8 mouse cellular contexts compared by ENCODE assay signal in genomic region chr12:99391942-99392880, GRCm38 (mm10).
DNase-seq lines count a peak whose midpoint lies in the region; ATAC-seq and TF ChIP-seq lines count a peak whose summit lies in the region.

No protein-coding gene starts in this region.

- H3K27ac ChIP-seq in ES-Bruce4 (ENCODE audit: insufficient read depth, low read length): 0 out of 2 replicates have a peak overlapping the region, but pooled peaks have one; percentile 7
- H3K27ac ChIP-seq in forebrain, embryonic 13.5 days: peak overlapping the region; percentile 87
- H3K27ac ChIP-seq in liver, postnatal 0 days (ENCODE audit: low read depth): peak overlapping the region; percentile 94
- H3K27ac ChIP-seq in neural tube, embryonic 14.5 days (ENCODE audit: low read depth, low read length): peak overlapping the region; percentile 87

- WGBS in forebrain, embryonic 13.5 days: under 1% methylated on average over 62 of the region's 87 CpGs
- under 1% methylated on average over 84 of the region's 87 CpGs for WGBS in large intestine, adult 2 months
- under 1% methylated on average over 66 of the region's 87 CpGs for WGBS in liver, postnatal 0 days (ENCODE audit: insufficient replicate concordance)
- WGBS in neural tube, embryonic 14.5 days: under 1% methylated on average over 84 of the region's 87 CpGs

- intact Hi-C loops in heart, postnatal 10 days (cut with DNase I): loop anchor here (2.0 to 5.0 kb wide), 5 partner anchors 55 to 445 kb away; partner anchors contain the start of gene Foxn3

- H3K36me3 ChIP-seq in ES-Bruce4 (ENCODE audit: control insufficient read depth, insufficient read depth, low read length, poor library complexity, severe bottlenecking): peaks cover 11% of the 10 kb centered on the region
- peaks cover 15% of the 10 kb centered on the region for H3K36me3 ChIP-seq in forebrain, embryonic 13.5 days (ENCODE audit: poor library complexity, severe bottlenecking)
- H3K36me3 ChIP-seq in liver, postnatal 0 days (replicated peaks; ENCODE audit: insufficient read depth, low read length): 0 out of 2 replicates have a peak, but pooled peaks cover 7% of the 10 kb centered on the region
- no peaks in the 10 kb centered on the region; the same call in 1 of the 2 replicates for H3K36me3 ChIP-seq in neural tube, embryonic 14.5 days (ENCODE audit: control insufficient read depth, insufficient read depth, low read length)

- TF ChIP-seq POLR2A in ES-Bruce4 (IDR thresholded peaks at IDR 0.05; ENCODE audit: insufficient read depth, low read length): no peak

- H3K27me3 ChIP-seq in ES-Bruce4 (ENCODE audit: control insufficient read depth, insufficient read depth, low read length, poor library complexity, severe bottlenecking): no peaks in the 10 kb centered on the region
- H3K27me3 ChIP-seq in forebrain, embryonic 13.5 days: no peaks in the 10 kb centered on the region; the same call in 1 of the 2 replicates
- no peaks in the 10 kb centered on the region for H3K27me3 ChIP-seq in liver, postnatal 0 days (ENCODE audit: insufficient read depth, low read length)
- H3K27me3 ChIP-seq in neural tube, embryonic 14.5 days (ENCODE audit: control insufficient read depth, insufficient read depth, low read length): no peaks in the 10 kb centered on the region

- peak overlapping the region; percentile 84 for H3K4me2 ChIP-seq in forebrain, embryonic 13.5 days
- H3K4me2 ChIP-seq in liver, postnatal 0 days (ENCODE audit: low read depth, low read length): peak overlapping the region; percentile 92
- H3K4me2 ChIP-seq in neural tube, embryonic 14.5 days (ENCODE audit: low read depth, low read length): peak overlapping the region; percentile 80

- H3K9ac ChIP-seq in ES-Bruce4 (ENCODE audit: low read depth, poor library complexity, severe bottlenecking): peak overlapping the region; percentile 87
- H3K9ac ChIP-seq in forebrain, embryonic 13.5 days: peak overlapping the region; percentile 83
- peak overlapping the region; percentile 97 for H3K9ac ChIP-seq in liver, postnatal 0 days (replicated peaks)
- H3K9ac ChIP-seq in neural tube, embryonic 14.5 days (replicated peaks; ENCODE audit: low read depth, low read length): peak overlapping the region; percentile 81

- TF ChIP-seq EP300 in ES-Bruce4 (IDR thresholded peaks at IDR 0.05; ENCODE audit: insufficient read depth, low read depth, low read length): no peak
- no peak for TF ChIP-seq EP300 in liver, postnatal 0 days (IDR thresholded peaks at IDR 0.05; ENCODE audit: low read depth)

- H3K9me3 ChIP-seq in ES-Bruce4 (replicated peaks; ENCODE audit: control insufficient read depth, insufficient read depth, low read length, poor library complexity, severe bottlenecking): no peaks in the 10 kb centered on the region
- no peaks in the 10 kb centered on the region for H3K9me3 ChIP-seq in forebrain, embryonic 13.5 days (replicated peaks)
- H3K9me3 ChIP-seq in liver, postnatal 0 days (ENCODE audit: low read length): no peaks in the 10 kb centered on the region
- H3K9me3 ChIP-seq in neural tube, embryonic 14.5 days (ENCODE audit: control insufficient read depth, low read length): no peaks in the 10 kb centered on the region

- peak; percentile 90 for ATAC-seq in cerebellum, adult (ENCODE audit: insufficient number of reproducible peaks, low FRiP score, low TSS enrichment)
- peak; percentile 93 for ATAC-seq in forebrain, embryonic 13.5 days
- ATAC-seq in liver, postnatal 0 days: peak; percentile 86
- ATAC-seq in neural tube, embryonic 14.5 days (ENCODE audit: low read depth): peak; percentile 93

- DNase-seq in heart, postnatal 10 days: peak; percentile 100
- peak; percentile 99 for DNase-seq in large intestine, adult 2 months (ENCODE audit: low read depth, low spot score)
- DNase-seq in liver, postnatal 0 days: peak; percentile 98
- peak; percentile 99 for DNase-seq in testis, postnatal 10 days (ENCODE audit: low spot score)

- no peak for TF ChIP-seq CTCF in ES-Bruce4 (IDR thresholded peaks at IDR 0.05; ENCODE audit: low read depth, low read length)
- TF ChIP-seq CTCF in liver, postnatal 0 days (IDR thresholded peaks at IDR 0.05; ENCODE audit: low read depth): no peak

- H3K4me3 ChIP-seq in ES-Bruce4 (ENCODE audit: low read depth, low read length): peak overlapping the region; percentile 79
- H3K4me3 ChIP-seq in forebrain, embryonic 13.5 days: peak overlapping the region; percentile 81
- peak overlapping the region; percentile 97 for H3K4me3 ChIP-seq in liver, postnatal 0 days (ENCODE audit: low read depth, low read length)
- H3K4me3 ChIP-seq in neural tube, embryonic 14.5 days (ENCODE audit: low read depth, low read length): peak overlapping the region; percentile 92

- peaks cover 4% of the 10 kb centered on the region for H3K4me1 ChIP-seq in ES-Bruce4 (ENCODE audit: control insufficient read depth, insufficient read depth, low read length)
- H3K4me1 ChIP-seq in forebrain, embryonic 13.5 days: peaks cover 31% of the 10 kb centered on the region
- peaks cover 33% of the 10 kb centered on the region for H3K4me1 ChIP-seq in liver, postnatal 0 days (ENCODE audit: insufficient read depth)
- peaks cover 11% of the 10 kb centered on the region for H3K4me1 ChIP-seq in neural tube, embryonic 14.5 days (ENCODE audit: control insufficient read depth, insufficient read depth, low read length)

Comparison
In these comparisons a context has a peak if more than half of its experiments do, and no peak if none do; other contexts are left out.
1. Peak in every context shown above with its lines: DNase-seq, ATAC-seq, H3K4me3 ChIP-seq and H3K27ac ChIP-seq.
2. H3K27ac ChIP-seq: peak in every context shown above with its lines; median percentile 94 in liver, postnatal 0 days; 87 in forebrain, embryonic 13.5 days; 87 in neural tube, embryonic 14.5 days; 7 in ES-Bruce4.